Mouse (Mus musculus): ENCODE results near the gene Pdcd5. TPM values are rescaled to one million over a fixed set of nuclear protein-coding genes. Genes with fewer than 3 reads are reported as not detected.

Gene Pdcd5
- 199 TPM for polyA plus RNA-seq (2014; fragmentation: Illumina TruSeq; extraction: RNeasy Lipid Tissue Mini Kit (QIAGEN cat#74804); ENCODE audit: low replicate concordance)

GRCm38 (mm10) chr7:35647101-35647698 is at the start of gene Pdcd5:
Pdcd5 (minus strand) TSS chr7:35647521.

Other genes starting within 250 kb of the Pdcd5 start
- gene Slc7a9, start 198.7 kb downstream of the Pdcd5 start, polyA plus RNA-seq (2014; fragmentation: Illumina TruSeq; extraction: RNeasy Lipid Tissue Mini Kit (QIAGEN cat#74804); ENCODE audit: low replicate concordance) = 54.2 TPM
- gene Tdrd12, start 109.8 kb downstream of the Pdcd5 start, polyA plus RNA-seq (2014; fragmentation: Illumina TruSeq; extraction: RNeasy Lipid Tissue Mini Kit (QIAGEN cat#74804); ENCODE audit: low replicate concordance) = 0.78 TPM
- gene Nudt19, start 91.2 kb downstream of the Pdcd5 start, polyA plus RNA-seq (2014; fragmentation: Illumina TruSeq; extraction: RNeasy Lipid Tissue Mini Kit (QIAGEN cat#74804); ENCODE audit: low replicate concordance) = 270 TPM
- not detected for gene Rgs9bp, start 61.9 kb downstream of the Pdcd5 start, polyA plus RNA-seq (2014; fragmentation: Illumina TruSeq; extraction: RNeasy Lipid Tissue Mini Kit (QIAGEN cat#74804); ENCODE audit: low replicate concordance)
- gene Ankrd27, start 61.3 kb downstream of the Pdcd5 start, polyA plus RNA-seq (2014; fragmentation: Illumina TruSeq; extraction: RNeasy Lipid Tissue Mini Kit (QIAGEN cat#74804); ENCODE audit: low replicate concordance) = 4.5 TPM
- gene Dpy19l3, start 106.9 kb upstream of the Pdcd5 start, polyA plus RNA-seq (2014; fragmentation: Illumina TruSeq; extraction: RNeasy Lipid Tissue Mini Kit (QIAGEN cat#74804); ENCODE audit: low replicate concordance) = 3.2 TPM
- gene Zfp507, start 155.5 kb upstream of the Pdcd5 start, polyA plus RNA-seq (2014; fragmentation: Illumina TruSeq; extraction: RNeasy Lipid Tissue Mini Kit (QIAGEN cat#74804); ENCODE audit: low replicate concordance) = 5.3 TPM

Measured in small intestine, adult 10 weeks (tissue).